Mouse (Mus musculus) liver, embryonic 13.5 days (tissue): ENCODE measurements around the gene Chmp1a. TPM values are rescaled to one million over a fixed set of nuclear protein-coding genes. Genes with fewer than 3 reads are reported as not detected.
A peak's percentile ranks its signal among the peaks of the same experiment; 100 is the strongest.

Experiments used
- ATAC-seq: fragments of 200-750 bp; cut with Nextera tagmentation; 2 replicates; pipeline ENCODE4 v1.8.0; 2017; ENCODE audit warnings: low read depth, mild to moderate bottlenecking, moderate number of reproducible peaks, moderate library complexity
- DNase-seq: peaks from one replicate; pipeline ENCODE4 v3.0.0; 2022
- H3K27ac ChIP-seq: fragments of 300-500 bp; sonication (generic); 2 replicates; pipeline ENCODE4 v1.5.1; 2015; ENCODE audit warnings: moderate library complexity, mild to moderate bottlenecking, inconsistent platforms
- H3K27me3 ChIP-seq: fragments of 300-500 bp; sonication (generic); 2 replicates; pipeline ENCODE4 v1.6.1; 2015; ENCODE audit warnings: mild to moderate bottlenecking, inconsistent platforms
- H3K36me3 ChIP-seq: fragments of 300-500 bp; sonication (generic); 2 replicates; pipeline ENCODE4 v1.6.1; 2015; ENCODE audit warnings: mild to moderate bottlenecking, inconsistent platforms
- H3K4me1 ChIP-seq: fragments of 300-500 bp; sonication (generic); replicated peaks from 2 replicates; pipeline ENCODE4 v1.6.1; 2015; ENCODE audit warnings: inconsistent platforms
- H3K4me2 ChIP-seq: fragments of 300-500 bp; sonication (generic); 2 replicates; pipeline ENCODE4 v1.6.1; 2015; ENCODE audit warnings: inconsistent platforms, mild to moderate bottlenecking, moderate library complexity
- H3K4me3 ChIP-seq: fragments of 300-500 bp; sonication (generic); replicated peaks from 2 replicates; pipeline ENCODE4 v1.5.1; 2015; ENCODE audit warnings: mild to moderate bottlenecking, inconsistent platforms
- H3K9ac ChIP-seq: fragments of 300-500 bp; sonication (generic); 2 replicates; pipeline ENCODE4 v1.6.1; 2015; ENCODE audit warnings: mild to moderate bottlenecking, inconsistent platforms
- H3K9me3 ChIP-seq: fragments of 300-500 bp; sonication (generic); replicated peaks from 2 replicates; pipeline ENCODE4 v1.6.1; 2016; ENCODE audit warnings: inconsistent platforms
- WGBS: fragments of 180-500 bp; shearing (Covaris S2); methylation state at CpG from one replicate; pipeline ENCODE4 v1.1.7; 2015; ENCODE audit not compliant: insufficient replicate concordance; 5-methylcytosine and 5-hydroxymethylcytosine counted together
- polyA plus RNA-seq: library from polyadenylated mRNA; unstranded; fragments of >200 nt; fragmentation: Nextera tagmentation; extraction: Ambion mirVana; gene quantifications from 2 replicates; pipeline ENCODE4 v1.2.1, GENCODE M21; 2015

Chmp1a gene
- polyA plus RNA-seq, 1 experiment from 2014 or later: 74.6 TPM

DNA sequence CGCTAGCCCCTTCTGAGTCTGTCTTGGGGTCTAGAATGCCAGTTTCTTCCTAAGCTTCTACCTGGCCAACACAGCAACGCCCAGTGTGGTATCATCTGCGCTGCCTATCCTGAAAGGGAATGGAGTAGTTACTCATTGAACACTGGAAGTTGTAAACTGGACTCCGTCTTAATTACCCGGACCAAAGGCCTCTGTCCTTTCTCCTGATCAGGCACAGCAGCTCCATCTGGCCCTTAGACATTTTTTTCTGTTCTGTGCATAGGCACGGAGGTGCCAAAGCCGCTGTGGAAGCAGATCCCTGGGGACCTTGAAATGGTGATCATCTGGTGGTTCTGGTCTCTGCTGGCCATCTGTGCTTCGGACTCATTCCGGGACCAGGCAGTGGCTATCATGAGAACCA, 18.8 kb downstream of the Chmp1a start:
- ATAC-seq (no peak), DNase-seq (no peak)
- no peak overlapping the region for H3K27ac ChIP-seq
- no peak overlapping the region for H3K4me2 ChIP-seq
- H3K36me3 ChIP-seq: no peaks in the 10 kb centered on the region
- peaks cover 42% of the 10 kb centered on the region for H3K4me1 ChIP-seq
- H3K9ac ChIP-seq: no peak overlapping the region
- H3K4me3 ChIP-seq: no peak overlapping the region
- peaks cover 10% of the 10 kb centered on the region for H3K27me3 ChIP-seq
- WGBS: 77% methylated on average over 9 of the region's 9 CpGs
- H3K9me3 ChIP-seq: no peaks in the 10 kb centered on the region

DNA sequence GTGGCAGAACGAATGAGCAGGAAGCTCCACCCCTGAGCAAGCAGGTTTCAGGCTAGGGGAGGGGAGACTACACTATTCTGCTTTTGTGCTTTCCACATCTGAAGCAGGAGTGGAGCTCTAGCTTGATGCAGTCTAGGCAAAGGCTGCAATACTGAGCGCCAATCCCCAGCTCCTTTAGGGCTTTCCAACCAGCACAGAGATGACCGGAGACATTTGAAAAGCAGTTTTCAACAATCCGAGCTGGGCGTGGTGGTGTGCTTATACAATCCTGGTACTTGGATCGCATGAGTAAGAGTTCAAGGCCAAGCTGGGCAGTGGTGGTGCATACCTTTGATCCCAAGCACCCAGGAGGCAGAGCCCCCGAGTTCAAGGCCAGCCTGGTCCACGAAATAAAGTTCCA, 20.7 kb downstream of the Chmp1a start:
- WGBS: 50% methylated on average over 8 of the region's 8 CpGs
- Histone ChIP-seq H3K4me2 (no peak overlapping the region), H3K9me3 (no peaks in the 10 kb centered on the region), H3K27ac (no peak overlapping the region), H3K36me3 (no peaks in the 10 kb centered on the region), H3K4me3 (no peak overlapping the region), H3K9ac (no peak overlapping the region), H3K27me3 (peaks cover 14% of the 10 kb centered on the region), H3K4me1 (peaks cover 37% of the 10 kb centered on the region)
- DNase-seq: no peak
- ATAC-seq: no peak

DNA sequence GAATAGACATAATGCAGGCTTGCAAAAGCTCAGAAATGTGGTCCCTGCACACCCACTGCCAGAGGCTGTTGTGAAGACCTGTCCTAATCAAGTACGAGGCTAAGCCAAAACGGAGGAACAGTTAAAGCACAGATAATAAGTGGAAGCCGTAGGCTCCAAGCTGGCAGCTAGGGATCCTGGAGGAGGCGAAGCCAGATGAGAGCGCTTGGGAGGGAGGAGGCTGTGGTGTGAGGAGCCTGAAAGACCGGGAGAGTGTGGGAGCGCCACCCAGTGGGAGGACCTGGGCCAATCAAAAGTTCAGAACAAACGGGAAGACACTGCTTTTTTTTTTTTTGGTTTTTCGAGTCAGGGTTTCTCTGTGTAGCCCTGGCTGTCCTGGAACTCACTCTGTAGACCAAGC, 21.9 kb downstream of the Chmp1a start:
- WGBS: 2% methylated on average over 9 of the region's 9 CpGs
- ATAC-seq (peak; percentile 49; the same call in 1 of the 2 replicates), DNase-seq (peak; percentile 62)
- H3K36me3 ChIP-seq: no peaks in the 10 kb centered on the region
- no peak overlapping the region for H3K27ac ChIP-seq
- no peak overlapping the region for H3K4me3 ChIP-seq
- no peak overlapping the region for H3K9ac ChIP-seq
- H3K27me3 ChIP-seq: peaks cover 16% of the 10 kb centered on the region
- no peaks in the 10 kb centered on the region for H3K9me3 ChIP-seq
- 0 out of 2 replicates have a peak overlapping the region, but pooled peaks have one; percentile 4 for H3K4me2 ChIP-seq
- H3K4me1 ChIP-seq: peaks cover 30% of the 10 kb centered on the region

DNA sequence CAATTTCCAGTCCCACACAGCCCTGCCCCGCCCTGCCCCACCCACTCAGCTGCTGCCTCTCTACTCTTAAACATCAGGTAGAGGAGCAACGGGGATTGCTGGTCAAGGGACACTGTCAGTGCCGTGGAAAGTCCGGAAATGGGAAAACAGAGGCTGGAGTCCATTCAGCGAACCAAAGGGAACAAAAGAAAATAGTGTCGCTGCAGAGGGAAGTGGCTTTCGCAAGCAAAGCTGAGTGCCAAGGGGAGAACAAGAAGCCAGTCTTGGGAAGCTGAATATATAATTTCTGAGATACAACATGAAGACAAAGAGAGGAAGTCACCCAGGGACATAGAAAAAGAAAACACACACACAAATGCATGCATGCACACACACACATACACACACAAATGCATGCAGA, 23.7 kb downstream of the Chmp1a start:
- Histone ChIP-seq H3K4me3 (no peak overlapping the region), H3K9ac (no peak overlapping the region), H3K4me2 (no peak overlapping the region), H3K27ac (no peak overlapping the region), H3K9me3 (no peaks in the 10 kb centered on the region), H3K36me3 (no peaks in the 10 kb centered on the region), H3K4me1 (peaks cover 31% of the 10 kb centered on the region), H3K27me3 (peaks cover 9% of the 10 kb centered on the region; the same call in 1 of the 2 replicates)
- ATAC-seq (no peak), DNase-seq (no peak)
- WGBS: 51% methylated on average over 7 of the region's 7 CpGs

DNA sequence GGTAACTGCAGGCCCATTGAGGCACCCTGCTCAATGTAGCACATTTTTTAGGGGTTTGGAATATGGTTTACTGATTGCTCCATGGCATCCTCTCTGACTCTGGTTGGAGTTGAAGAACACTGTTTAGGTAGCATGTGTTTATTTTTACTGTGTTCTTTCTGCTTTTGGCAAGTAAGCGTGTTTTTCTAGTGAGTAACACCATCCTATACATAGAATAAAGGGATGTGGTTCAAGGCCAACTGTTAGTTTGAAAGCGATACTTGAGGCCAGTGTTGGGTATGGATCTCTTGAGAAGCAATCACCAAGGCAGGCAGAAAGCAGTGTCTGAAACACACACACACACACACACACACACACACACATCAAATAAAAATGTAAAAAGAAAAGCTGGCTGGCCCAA, 24.6 kb downstream of the Chmp1a start:
- Histone ChIP-seq H3K27me3 (peaks cover 16% of the 10 kb centered on the region; the same call in 1 of the 2 replicates), H3K9ac (no peak overlapping the region), H3K4me1 (peaks cover 31% of the 10 kb centered on the region), H3K4me3 (no peak overlapping the region), H3K27ac (no peak overlapping the region), H3K36me3 (no peaks in the 10 kb centered on the region), H3K9me3 (no peaks in the 10 kb centered on the region), H3K4me2 (no peak overlapping the region)
- 70% methylated on average over 2 of the region's 2 CpGs for WGBS
- DNase-seq (no peak), ATAC-seq (no peak)

DNA sequence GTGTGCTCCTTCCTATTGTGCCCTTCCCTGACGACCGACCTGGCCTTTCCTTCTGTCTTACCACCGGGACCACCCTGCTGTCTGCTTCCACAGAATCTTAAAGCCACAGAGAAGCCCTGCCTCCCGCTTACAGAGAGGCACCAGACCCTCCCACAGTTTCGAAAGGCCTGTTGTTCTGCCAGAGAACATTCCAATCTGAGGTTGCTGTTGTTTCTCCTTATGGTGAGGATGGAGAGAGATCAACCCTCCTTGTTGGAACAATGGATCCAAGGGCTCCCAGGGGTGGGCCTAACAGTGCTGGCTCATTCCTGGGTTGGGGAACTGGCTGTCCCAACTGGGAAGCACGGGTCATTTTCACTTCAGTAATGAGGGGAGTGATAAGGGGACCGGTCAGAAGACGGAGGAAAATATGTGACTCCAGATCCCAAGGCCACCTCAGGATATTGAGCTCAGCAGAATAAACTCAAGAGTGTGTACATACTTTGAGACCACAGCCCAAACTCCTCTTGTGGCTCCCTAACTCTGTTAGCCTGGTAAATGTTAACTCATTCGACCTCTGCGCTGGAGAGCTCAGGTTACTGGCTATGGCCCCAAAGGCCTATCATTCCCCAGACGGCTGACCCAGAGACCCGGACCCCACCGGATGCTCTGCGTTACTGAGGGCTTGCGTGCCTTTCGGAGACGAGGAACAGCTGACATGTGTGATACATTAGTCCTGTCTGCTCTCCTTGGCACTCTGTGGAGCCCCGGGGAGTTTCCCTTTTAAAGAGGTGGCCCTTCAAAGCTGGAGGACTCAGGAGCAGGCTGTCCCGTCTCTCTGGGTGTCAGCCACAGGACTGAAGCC, 26.8 kb downstream of the Chmp1a start, which contains the start of gene Dpep1:
Gene Dpep1, plus strand, starts transcription at position 677 of the 844 bp plus-strand sequence.
- H3K9ac ChIP-seq: no peak within 1 kb of the TSS
- DNase-seq: no peak
- peaks cover 28% of the 10 kb centered on the region for H3K4me1 ChIP-seq

DNA sequence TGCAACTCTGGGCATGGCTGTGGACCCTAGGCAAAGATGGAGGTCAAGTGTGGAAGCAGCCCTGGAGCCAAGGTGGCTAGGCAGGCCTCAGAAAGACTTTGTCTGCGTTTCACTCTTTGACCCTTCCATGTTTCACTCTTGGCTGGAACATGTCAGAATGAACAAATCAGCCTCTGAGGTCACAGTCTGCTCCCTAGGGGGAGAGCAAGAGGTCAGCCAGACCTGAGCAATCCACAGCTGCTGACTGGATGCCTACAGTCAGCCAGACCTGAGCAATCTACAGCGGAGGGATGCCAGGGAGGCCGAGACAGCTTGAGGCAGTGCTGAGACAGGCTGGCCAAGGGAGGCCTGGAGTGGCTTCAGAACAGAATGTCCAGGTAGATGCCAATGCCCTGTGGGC, 31.2 kb downstream of the Chmp1a start:
- no peaks in the 10 kb centered on the region for H3K36me3 ChIP-seq
- peak; percentile 50 for ATAC-seq
- 0 out of 2 replicates have a peak overlapping the region, but pooled peaks have one; percentile 1 for H3K27ac ChIP-seq
- 70% methylated on average over 3 of the region's 3 CpGs for WGBS
- no peak overlapping the region for H3K9ac ChIP-seq
- no peak overlapping the region for H3K4me3 ChIP-seq
- peaks cover 11% of the 10 kb centered on the region; the same call in 1 of the 2 replicates for H3K9me3 ChIP-seq
- peaks cover 10% of the 10 kb centered on the region; the same call in 1 of the 2 replicates for H3K27me3 ChIP-seq
- no peak for DNase-seq
- peaks cover 3% of the 10 kb centered on the region; the same call in 1 of the 2 replicates for H3K4me1 ChIP-seq
- no peak overlapping the region for H3K4me2 ChIP-seq

More for the DNA sequence above, 26.8 kb downstream of the Chmp1a start, which contains the start of gene Dpep1:
- Histone ChIP-seq H3K27ac (no peak within 1 kb of the TSS), H3K9me3 (no peaks in the 10 kb centered on the region), H3K4me2 (no peak within 1 kb of the TSS), H3K27me3 (peaks cover 16% of the 10 kb centered on the region; the same call in 1 of the 2 replicates), H3K4me3 (no peak within 1 kb of the TSS), H3K36me3 (no peaks in the 10 kb centered on the region)
- no peak for ATAC-seq
- 55% methylated on average over 19 of the region's 19 CpGs for WGBS

DNA sequence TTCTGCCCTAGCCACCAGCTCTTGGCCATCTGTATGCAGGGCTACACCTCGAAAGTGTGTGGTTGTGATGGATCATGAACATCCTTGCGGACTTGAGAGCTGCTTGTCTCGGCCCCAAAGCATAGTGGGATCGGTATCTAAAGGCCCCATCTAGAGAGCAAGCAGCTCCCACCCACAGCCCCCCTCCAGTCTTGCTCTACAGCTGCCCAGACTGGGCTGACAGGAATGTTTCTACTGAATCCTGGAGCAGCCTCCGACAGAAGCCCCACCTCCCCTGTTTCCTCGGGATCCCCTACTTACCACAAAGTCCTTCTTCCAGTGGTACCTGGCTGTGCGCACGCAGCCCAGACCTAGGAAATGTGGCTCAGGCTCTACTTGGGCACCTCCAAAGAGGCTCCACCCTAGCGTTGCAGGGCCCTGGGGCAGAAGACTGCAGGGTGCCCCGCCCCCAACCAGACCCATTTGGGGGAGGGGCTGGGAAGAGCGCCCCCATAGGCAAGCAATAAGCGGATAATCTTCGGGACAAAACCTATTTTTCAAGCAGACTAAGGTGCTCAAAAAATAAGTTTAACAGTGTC, 54.6 kb downstream of the Chmp1a start, which contains the start of gene Sult5a1:
Gene Sult5a1, minus strand, starts transcription at position 428 of the 578 bp plus-strand sequence.
- Histone ChIP-seq H3K27me3 (0 out of 2 replicates have a peak, but pooled peaks cover 8% of the 10 kb centered on the region), H3K4me1 (peaks cover 42% of the 10 kb centered on the region), H3K4me3 (no peak within 1 kb of the TSS), H3K9me3 (no peaks in the 10 kb centered on the region), H3K4me2 (peak within 1 kb of the TSS; percentile 38), H3K36me3 (no peaks in the 10 kb centered on the region), H3K27ac (no peak within 1 kb of the TSS; the same call in 1 of the 2 replicates), H3K9ac (peak within 1 kb of the TSS; percentile 20; the same call in 1 of the 2 replicates)
- no peak for DNase-seq
- ATAC-seq: no peak
- WGBS: 32% methylated on average over 13 of the region's 13 CpGs

DNA sequence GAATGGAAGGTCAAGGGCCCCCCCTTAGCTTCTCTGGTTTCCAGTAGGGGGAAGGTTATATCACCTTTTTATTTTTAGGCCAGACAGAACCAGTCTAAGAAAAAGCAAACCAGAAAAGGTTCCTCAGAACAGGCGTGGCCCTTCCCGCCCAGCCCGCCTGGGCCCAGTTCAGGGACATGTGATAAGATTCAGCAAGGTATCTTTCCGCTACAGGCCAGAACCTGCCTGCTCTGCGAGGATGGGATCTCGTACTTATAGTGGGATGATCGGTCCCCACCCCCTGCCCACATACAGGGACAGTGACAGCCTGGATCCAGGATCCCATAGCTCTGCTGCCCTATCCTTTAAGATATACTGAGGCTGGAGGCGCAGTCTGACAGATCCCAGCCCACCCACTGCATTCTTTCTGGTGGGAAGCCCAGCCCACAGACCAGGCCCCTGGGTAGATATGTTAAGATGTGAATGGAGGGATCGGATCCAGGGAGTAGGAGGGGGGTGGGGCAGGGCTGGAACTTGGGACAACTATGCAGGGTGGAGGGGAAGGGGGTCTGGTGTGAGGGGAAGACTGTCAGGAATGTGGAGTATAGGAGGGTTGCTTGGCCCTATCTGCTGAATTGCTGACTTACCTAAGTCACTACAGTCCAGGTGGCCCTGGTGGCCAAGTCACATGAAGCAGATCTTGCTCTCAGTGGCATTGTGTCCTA, 56.3 kb downstream of the Chmp1a start:
- Histone ChIP-seq H3K4me3 (no peak overlapping the region; the same call in 1 of the 2 replicates), H3K27ac (peak overlapping the region; percentile 77), H3K4me1 (peaks cover 42% of the 10 kb centered on the region), H3K9ac (peak overlapping the region; percentile 59), H3K4me2 (peak overlapping the region; percentile 55), H3K9me3 (no peaks in the 10 kb centered on the region), H3K36me3 (no peaks in the 10 kb centered on the region), H3K27me3 (0 out of 2 replicates have a peak, but pooled peaks cover 8% of the 10 kb centered on the region)
- DNase-seq (peak; percentile 66), ATAC-seq (peak; percentile 95)
- 26% methylated on average over 9 of the region's 9 CpGs for WGBS

DNA sequence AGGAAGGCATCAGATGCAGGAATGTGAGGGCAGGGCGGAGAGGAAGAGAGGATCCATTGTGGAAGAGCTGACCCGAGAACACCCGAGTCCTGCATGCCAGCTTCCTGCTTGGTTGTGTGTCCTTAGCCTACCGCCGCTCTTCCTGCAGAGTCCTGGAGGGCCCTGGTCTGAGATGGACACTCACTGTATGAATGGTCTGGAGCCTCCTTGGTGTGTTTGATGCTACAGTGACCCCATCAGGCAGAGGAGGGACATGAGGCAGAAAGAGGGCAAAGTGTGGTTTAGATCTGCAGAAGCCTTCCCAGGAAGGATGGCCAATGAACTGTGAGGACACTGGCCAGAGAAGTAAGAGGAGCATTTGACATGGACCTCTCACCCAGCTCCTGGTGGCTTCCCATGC, 57.4 kb downstream of the Chmp1a start:
- H3K4me2 ChIP-seq: no peak overlapping the region
- H3K9me3 ChIP-seq: no peaks in the 10 kb centered on the region
- ATAC-seq: no peak
- peak overlapping the region; percentile 42; the same call in 1 of the 2 replicates for H3K9ac ChIP-seq
- H3K27ac ChIP-seq: peak overlapping the region; percentile 51
- peak; percentile 16 for DNase-seq
- peaks cover 42% of the 10 kb centered on the region for H3K4me1 ChIP-seq
- H3K36me3 ChIP-seq: no peaks in the 10 kb centered on the region
- 57% methylated on average over 5 of the region's 5 CpGs for WGBS
- 0 out of 2 replicates have a peak, but pooled peaks cover 8% of the 10 kb centered on the region for H3K27me3 ChIP-seq
- no peak overlapping the region for H3K4me3 ChIP-seq
